Comparison of ENCODE assay signal across 14 mouse cellular contexts in genomic region chr2:108935981-108936762, GRCm38 (mm10).
DNase-seq lines count a peak whose midpoint lies in the region; ATAC-seq and TF ChIP-seq lines count a peak whose summit lies in the region.
"Had no signal": no experiment of that assay in that cellular context is flagged by ENCODE, and none has a peak within 500 bp of the region (broad histone marks: within the 10 kb centered on the region; RNA-seq: fewer than 3 reads in every experiment).

No protein-coding gene starts in this region.

- DNase-seq in limb, embryonic 14.5 days (ENCODE audit: low spot score), result peak; percentile 48
- no peak for DNase-seq in limb, embryonic 10.5 days (ENCODE audit: low spot score)
- DNase-seq in brain, embryonic 18.5 days (ENCODE audit: low read depth, low spot score), result peak; percentile 24
- DNase-seq in T-cell, adult 2 months (ENCODE audit: low spot score), result no peak
- no peak for DNase-seq in frontal cortex, adult 2 months (ENCODE audit: extremely low spot score in 1 of 2, low spot score in 1 of 2)
- DNase-seq: adrenal gland, postnatal 10 days; gastrocnemius, postnatal 14 days; liver, embryonic 13.5 days; spleen, adult 18-20 months had no signal

- no peak overlapping the region for H3K27ac ChIP-seq in limb, embryonic 14.5 days (replicated peaks; ENCODE audit: low read depth, low read length)
- no peak overlapping the region for H3K27ac ChIP-seq in limb, embryonic 10.5 days
- H3K27ac ChIP-seq in forebrain, embryonic 15.5 days (replicated peaks), result peak overlapping the region; percentile 4; the same call in 1 of the 2 replicates
- H3K27ac ChIP-seq in midbrain, embryonic 12.5 days (replicated peaks), result no peak overlapping the region
- H3K27ac ChIP-seq: liver, embryonic 13.5 days; macrophage had no signal

- ATAC-seq in limb, embryonic 14.5 days (ENCODE audit: low FRiP score, low read depth), result no peak
- peak; percentile 86 for ATAC-seq in forebrain, embryonic 15.5 days (replicated peaks)
- ATAC-seq in midbrain, embryonic 12.5 days (ENCODE audit: low FRiP score, low read depth), result peak; percentile 84

- no peak overlapping the region for H3K4me3 ChIP-seq in limb, embryonic 14.5 days (replicated peaks; ENCODE audit: low read length)
- no peak overlapping the region for H3K4me3 ChIP-seq in limb, embryonic 10.5 days
- H3K4me3 ChIP-seq in forebrain, embryonic 15.5 days, result no peak overlapping the region
- H3K4me3 ChIP-seq in midbrain, embryonic 12.5 days, result no peak overlapping the region
- H3K4me3 ChIP-seq: liver, embryonic 13.5 days; myocyte had no signal

- H3K4me1 ChIP-seq in limb, embryonic 14.5 days (ENCODE audit: control insufficient read depth, insufficient read depth, low read length), result no peaks in the 10 kb centered on the region
- no peaks in the 10 kb centered on the region for H3K4me1 ChIP-seq in limb, embryonic 10.5 days
- H3K4me1 ChIP-seq in forebrain, embryonic 15.5 days, result peaks cover 10% of the 10 kb centered on the region
- peaks cover 6% of the 10 kb centered on the region; the same call in 1 of the 2 replicates for H3K4me1 ChIP-seq in midbrain, embryonic 12.5 days
- H3K4me1 ChIP-seq: liver, embryonic 13.5 days had no signal

- 55% methylated on average over 5 of the region's 5 CpGs for WGBS in limb, embryonic 14.5 days
- WGBS in limb, embryonic 10.5 days, result 85% methylated on average over 5 of the region's 5 CpGs
- WGBS in forebrain, embryonic 15.5 days, result 31% methylated on average over 5 of the region's 5 CpGs
- 54% methylated on average over 5 of the region's 5 CpGs for WGBS in midbrain, embryonic 12.5 days

- no peaks in the 10 kb centered on the region for H3K9me3 ChIP-seq in limb, embryonic 14.5 days (ENCODE audit: control insufficient read depth, low read length)
- no peaks in the 10 kb centered on the region for H3K9me3 ChIP-seq in limb, embryonic 10.5 days (replicated peaks)
- no peaks in the 10 kb centered on the region for H3K9me3 ChIP-seq in forebrain, embryonic 15.5 days
- no peaks in the 10 kb centered on the region for H3K9me3 ChIP-seq in midbrain, embryonic 12.5 days
- H3K9me3 ChIP-seq: liver, embryonic 13.5 days had no signal

- no peaks in the 10 kb centered on the region for H3K36me3 ChIP-seq in limb, embryonic 14.5 days (ENCODE audit: control insufficient read depth, insufficient read depth, low read length)
- no peaks in the 10 kb centered on the region for H3K36me3 ChIP-seq in limb, embryonic 10.5 days
- H3K36me3 ChIP-seq in forebrain, embryonic 15.5 days, result no peaks in the 10 kb centered on the region
- H3K36me3 ChIP-seq in midbrain, embryonic 12.5 days, result no peaks in the 10 kb centered on the region
- H3K36me3 ChIP-seq: liver, embryonic 13.5 days had no signal

- no peaks in the 10 kb centered on the region for H3K27me3 ChIP-seq in limb, embryonic 14.5 days (ENCODE audit: control insufficient read depth, insufficient read depth, low read length)
- no peaks in the 10 kb centered on the region for H3K27me3 ChIP-seq in limb, embryonic 10.5 days (ENCODE audit: low read depth, poor library complexity, severe bottlenecking)
- H3K27me3 ChIP-seq in forebrain, embryonic 15.5 days, result no peaks in the 10 kb centered on the region
- no peaks in the 10 kb centered on the region for H3K27me3 ChIP-seq in midbrain, embryonic 12.5 days
- H3K27me3 ChIP-seq: liver, embryonic 13.5 days had no signal

- no peak overlapping the region for H3K4me2 ChIP-seq in limb, embryonic 14.5 days (replicated peaks; ENCODE audit: low read depth, low read length, severe bottlenecking)
- H3K4me2 ChIP-seq in forebrain, embryonic 15.5 days (replicated peaks), result no peak overlapping the region; the same call in 1 of the 2 replicates
- H3K4me2 ChIP-seq in midbrain, embryonic 12.5 days (replicated peaks), result no peak overlapping the region
- H3K4me2 ChIP-seq: heart, embryonic 11.5 days; liver, embryonic 13.5 days had no signal

- no peak overlapping the region for H3K9ac ChIP-seq in limb, embryonic 14.5 days (ENCODE audit: low read depth, low read length, severe bottlenecking)
- no peak overlapping the region for H3K9ac ChIP-seq in forebrain, embryonic 15.5 days (replicated peaks)
- H3K9ac ChIP-seq in midbrain, embryonic 12.5 days (replicated peaks), result no peak overlapping the region
- H3K9ac ChIP-seq: liver, embryonic 13.5 days had no signal

- TF ChIP-seq POLR2A in limb, embryonic 14.5 days (IDR thresholded peaks at IDR 0.05; ENCODE audit: borderline replicate concordance, extremely low read depth, insufficient read depth, insufficient read length), result no peak

Comparison
In these comparisons a context has a peak if more than half of its experiments do, and no peak if none do; other contexts are left out.
1. DNase-seq: peak in limb, embryonic 14.5 days (single experiment) and brain, embryonic 18.5 days (single experiment); none in limb, embryonic 10.5 days (single experiment), T-cell, adult 2 months (single experiment) and frontal cortex, adult 2 months (0 of 2).